Mouse (Mus musculus) induced T-regulatory cell, adult 2 months (primary cell): ENCODE data around the gene Disp1.

Experiments
- DNase-seq: peaks from one replicate; pipeline ENCODE4 v3.0.0-alpha.2; 2012; ENCODE audit warnings: low read depth

Disp1 gene

GRCm38 (mm10) chr1:183207141-183207540 is 14.2 kb downstream of the Disp1 start:
- no peak for DNase-seq

DNA sequence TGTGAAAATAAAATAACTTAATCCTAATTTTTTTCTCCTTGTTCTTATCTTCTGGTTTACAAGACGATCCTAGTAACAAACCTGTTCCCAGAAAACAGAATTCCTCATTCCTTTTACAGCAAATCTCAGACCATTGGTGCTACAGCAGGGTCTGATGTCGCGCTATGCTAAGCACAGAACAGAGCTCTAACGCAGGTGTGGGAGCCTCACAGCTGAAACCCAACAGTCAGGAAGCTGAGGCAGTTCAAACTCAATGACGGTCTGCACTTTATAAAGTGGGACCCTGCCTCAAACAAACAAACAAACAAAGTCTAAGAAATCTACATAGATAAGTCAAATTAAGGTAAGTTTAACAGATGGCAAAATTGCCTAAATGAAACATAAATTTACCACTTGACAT is 20.4 kb downstream of the Disp1 start:
- DNase-seq = no peak

DNA sequence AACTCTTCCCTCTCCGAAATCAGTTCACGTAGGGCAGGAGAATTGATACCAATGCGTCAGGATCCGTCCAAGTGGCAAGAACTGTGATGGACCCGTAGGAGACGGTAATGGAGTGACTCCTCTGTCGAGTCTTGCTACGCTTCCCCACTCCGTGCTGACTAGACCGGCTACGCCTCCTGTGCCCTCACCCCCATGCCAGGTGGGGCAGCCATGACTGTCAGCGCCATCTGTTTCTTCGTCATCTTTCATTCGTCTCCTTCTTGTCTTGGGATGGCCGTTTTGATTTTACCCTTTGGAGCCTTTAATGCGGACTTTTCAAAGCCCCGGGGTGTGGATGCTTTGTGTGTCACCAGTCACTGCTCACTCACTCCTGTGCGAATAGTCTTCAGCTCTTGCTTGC is 26.6 kb downstream of the Disp1 start:
- DNase-seq = no peak

- no peak for DNase-seq
These were observed 27.2 kb downstream of the Disp1 start for GRCm38 (mm10) chr1:183194151-183194550.

DNA sequence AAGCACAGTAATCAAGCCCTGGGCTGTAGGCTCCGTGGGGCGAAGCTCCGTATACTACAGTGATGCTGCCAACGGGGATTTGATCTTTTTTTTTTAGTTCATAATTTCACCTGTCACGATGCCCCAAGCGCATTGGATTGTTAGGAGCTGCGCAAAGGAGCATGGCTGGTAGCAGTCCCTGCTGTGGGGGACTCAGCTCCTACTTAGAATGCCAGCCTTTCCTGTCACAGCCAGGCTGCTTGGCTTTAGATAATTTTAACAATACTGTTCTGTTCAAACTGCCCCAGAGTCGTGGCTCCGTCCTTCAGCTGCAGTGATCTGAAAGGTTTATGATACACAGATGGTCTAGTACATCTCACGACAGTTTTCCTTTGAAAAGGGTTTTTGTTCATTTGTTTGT is 29.9 kb downstream of the Disp1 start:
- DNase-seq = no peak

DNA sequence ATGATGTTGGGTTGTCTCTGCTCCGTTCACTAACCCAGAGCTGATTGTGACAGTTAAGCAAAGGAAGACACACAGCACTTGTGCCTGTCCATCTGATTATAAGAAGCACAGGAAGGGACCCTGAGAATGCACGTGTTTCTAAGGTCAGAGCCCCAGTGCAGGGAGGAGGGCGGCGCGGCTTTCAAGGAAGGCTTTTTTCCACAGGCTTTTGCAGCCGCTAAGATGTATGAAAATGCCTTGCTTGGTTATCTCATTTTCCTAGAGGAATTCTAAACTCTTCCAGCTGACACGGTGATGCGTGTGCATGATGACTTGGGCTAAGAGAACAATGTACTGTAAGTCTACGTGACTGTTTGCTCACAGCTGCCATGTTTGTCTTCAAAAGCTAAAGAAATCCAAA is 30.9 kb downstream of the Disp1 start:
- DNase-seq = no peak

- DNase-seq = no peak
These were observed 32.2 kb downstream of the Disp1 start for GRCm38 (mm10) chr1:183189014-183189662.

GRCm38 (mm10) chr1:183188115-183189013 is 33.0 kb downstream of the Disp1 start:
- no peak for DNase-seq

- DNase-seq = no peak
These were observed 35.8 kb downstream of the Disp1 start for GRCm38 (mm10) chr1:183185560-183185959.

DNA sequence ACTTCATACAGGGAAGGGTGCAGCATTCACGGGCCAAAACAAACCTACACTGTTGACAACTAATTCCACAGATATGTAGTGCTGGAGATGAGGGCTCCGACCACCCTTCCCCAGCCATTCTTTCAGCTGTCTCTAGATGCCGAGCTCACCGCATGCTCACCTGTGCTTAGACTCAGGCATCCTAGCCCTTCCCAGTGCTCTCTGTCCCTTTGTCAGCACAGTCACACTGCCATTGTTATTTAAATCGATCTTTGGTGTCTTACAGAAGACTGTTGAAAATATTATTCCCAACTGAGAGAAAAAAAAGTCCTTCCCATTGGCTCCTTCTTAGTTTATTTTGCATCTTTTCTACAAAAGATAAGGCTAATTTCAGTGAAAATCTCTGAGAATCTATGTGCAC is 36.6 kb downstream of the Disp1 start:
- DNase-seq = no peak

- DNase-seq = no peak
These were observed 37.8 kb downstream of the Disp1 start for GRCm38 (mm10) chr1:183183565-183183964.

GRCm38 (mm10) chr1:183182641-183183414 is 38.5 kb downstream of the Disp1 start:
- DNase-seq = no peak

DNA sequence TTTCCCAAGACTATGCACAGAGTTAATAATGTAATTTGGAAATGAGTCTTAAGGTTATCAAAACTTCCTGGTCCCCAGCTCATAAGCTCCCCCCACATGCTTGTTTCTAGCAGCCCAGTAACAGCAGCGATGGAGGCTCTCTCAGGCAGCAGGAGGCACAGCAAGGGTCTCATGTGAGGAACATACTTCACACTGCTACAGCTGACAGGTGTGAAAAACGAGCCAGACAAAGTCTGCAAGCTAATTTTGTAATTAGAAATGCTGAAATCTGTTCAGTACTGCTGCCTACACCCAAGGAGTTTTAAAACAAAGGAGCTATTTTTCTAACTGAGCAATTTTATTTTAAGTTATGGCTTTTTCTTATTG is 40.3 kb downstream of the Disp1 start:
- peak; percentile 40 for DNase-seq

- DNase-seq = peak; percentile 76
These were observed 40.9 kb downstream of the Disp1 start for GRCm38 (mm10) chr1:183180301-183181029.

- no peak for DNase-seq
These were observed 42.0 kb downstream of the Disp1 start for GRCm38 (mm10) chr1:183179316-183179715.

GRCm38 (mm10) chr1:183175236-183175635 is 46.1 kb downstream of the Disp1 start:
- no peak for DNase-seq

GRCm38 (mm10) chr1:183171095-183171494 is 50.2 kb downstream of the Disp1 start:
- no peak for DNase-seq

- DNase-seq = no peak
These were observed 52.9 kb downstream of the Disp1 start for GRCm38 (mm10) chr1:183168465-183168864.

- DNase-seq = peak; percentile 78
These were observed 53.5 kb downstream of the Disp1 start for GRCm38 (mm10) chr1:183167776-183168175.

- DNase-seq = peak; percentile 67
These were observed 54.6 kb downstream of the Disp1 start for GRCm38 (mm10) chr1:183166700-183167099.

DNA sequence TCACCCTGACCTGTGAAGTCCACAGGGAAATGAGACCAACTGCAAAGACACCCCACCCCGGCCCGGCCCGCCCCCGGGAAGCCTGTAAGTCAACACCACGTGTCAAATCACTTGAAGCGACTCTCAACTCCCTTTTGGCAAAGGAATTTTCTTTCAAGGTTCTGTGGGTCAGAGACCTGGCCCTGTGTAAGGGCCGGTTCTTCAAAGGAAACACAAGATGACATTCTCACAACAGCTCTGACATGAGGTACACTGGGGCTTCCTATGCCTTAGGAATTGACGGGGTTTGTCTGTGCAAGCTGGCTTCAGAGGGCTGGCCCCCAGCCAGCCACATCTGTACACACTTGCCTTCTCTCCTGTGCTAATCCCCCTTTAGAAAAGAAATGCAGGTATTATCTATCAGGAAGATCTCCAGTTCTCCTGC is 56.7 kb downstream of the Disp1 start:
- DNase-seq = no peak

DNA sequence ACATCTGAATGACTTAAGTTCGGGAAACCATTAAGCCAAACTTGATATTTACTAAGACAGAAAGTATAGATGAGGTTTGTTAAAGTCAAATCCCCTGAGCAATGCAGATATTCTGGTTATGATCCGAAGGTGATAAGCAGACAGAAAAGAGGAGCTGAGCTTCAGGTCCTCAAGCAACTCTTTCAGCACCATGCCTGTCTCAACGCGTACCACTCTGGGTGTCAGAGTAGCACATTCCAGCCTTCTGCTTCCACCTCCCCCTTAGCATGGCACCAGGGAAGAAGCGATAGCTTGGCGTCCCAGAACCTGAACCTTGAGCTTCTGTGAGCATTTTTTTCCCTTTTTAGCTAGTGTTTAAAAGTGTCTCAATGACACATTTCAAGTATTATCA is 57.1 kb downstream of the Disp1 start:
- no peak for DNase-seq
